Mouse (Mus musculus): ENCODE measurements around the gene Igfbpl1. TPM values are rescaled to one million over a fixed set of nuclear protein-coding genes. Genes with fewer than 3 reads are reported as not detected.

Igfbpl1 gene
- polyA plus RNA-seq, 1 experiment from 2014 or later = 47.2 TPM

DNA sequence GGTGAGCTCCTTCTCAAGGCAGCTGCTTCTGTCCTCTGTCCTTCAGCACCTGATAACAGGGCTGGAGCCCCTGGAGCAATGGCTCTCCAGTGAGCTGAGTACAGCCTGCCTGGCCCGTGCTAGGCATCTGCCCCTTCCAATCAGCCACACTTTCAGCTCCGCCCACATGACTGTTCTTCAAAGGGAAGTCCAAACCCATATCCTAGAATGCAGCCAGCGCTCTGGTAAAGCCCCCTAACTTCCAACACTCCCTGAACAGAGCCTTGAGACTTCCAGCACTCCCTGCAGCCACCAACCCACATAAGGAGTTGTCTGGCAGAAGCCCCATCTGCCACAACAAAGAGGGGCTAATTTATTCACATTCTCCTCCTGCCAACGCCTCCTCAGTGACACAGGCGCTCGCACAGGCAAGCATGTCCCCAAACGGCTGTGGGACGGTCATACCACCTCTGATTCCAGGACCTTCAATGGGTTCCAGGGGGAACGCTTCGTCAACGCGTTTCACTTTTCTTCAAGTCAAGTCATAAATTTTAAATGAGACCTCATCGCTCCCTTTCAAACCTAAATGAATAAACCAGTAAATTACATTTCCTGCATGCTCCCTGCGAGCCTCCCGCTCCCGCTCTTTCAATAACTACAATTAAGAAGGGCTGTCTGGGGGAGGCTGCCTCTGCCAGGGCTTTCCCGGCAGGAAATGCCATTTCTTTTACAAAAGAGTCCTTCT is 7.4 kb downstream of the Igfbpl1 start:
- peaks cover 66% of the 10 kb centered on the region for H3K4me1 ChIP-seq
- H3K27me3 ChIP-seq = peaks cover 9% of the 10 kb centered on the region
- peak overlapping the region; percentile 15 for H3K4me3 ChIP-seq
- peaks cover 11% of the 10 kb centered on the region for H3K36me3 ChIP-seq
- under 1% methylated on average over 17 of the region's 17 CpGs for WGBS
- H3K4me2 ChIP-seq (replicated peaks) = peak overlapping the region; percentile 48
- H3K9me3 ChIP-seq (replicated peaks) = no peaks in the 10 kb centered on the region
- H3K27ac ChIP-seq = peak overlapping the region; percentile 96
- ATAC-seq (ENCODE audit: low FRiP score) = peak; percentile 67
- H3K9ac ChIP-seq = peak overlapping the region; percentile 54

DNA sequence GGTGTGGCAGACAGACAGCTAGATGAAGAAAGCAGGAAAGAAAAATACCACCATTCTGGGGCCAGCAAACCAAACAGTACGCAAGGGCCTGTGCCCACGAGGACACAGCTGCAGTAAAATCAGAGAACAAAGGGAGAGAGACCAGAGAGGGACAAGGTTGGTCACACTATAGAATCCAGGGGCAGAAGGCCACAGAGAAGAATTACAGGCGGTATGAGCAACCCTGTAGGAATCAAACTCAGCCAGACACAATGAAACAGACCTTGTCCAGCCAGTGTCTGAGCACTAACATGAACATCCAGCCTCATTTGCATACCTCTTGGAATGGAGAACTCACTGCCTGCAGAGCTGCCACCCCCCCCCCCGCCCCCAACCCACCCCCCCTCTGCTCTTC is 7.9 kb downstream of the Igfbpl1 start:
- WGBS = 10% methylated on average over 3 of the region's 4 CpGs
- H3K4me2 ChIP-seq (replicated peaks) = peak overlapping the region; percentile 48
- no peaks in the 10 kb centered on the region for H3K9me3 ChIP-seq (replicated peaks)
- ATAC-seq (ENCODE audit: low FRiP score) = peak; percentile 45
- H3K27me3 ChIP-seq = peaks cover 6% of the 10 kb centered on the region
- H3K4me1 ChIP-seq = peaks cover 61% of the 10 kb centered on the region
- H3K36me3 ChIP-seq = peaks cover 16% of the 10 kb centered on the region
- H3K9ac ChIP-seq = peak overlapping the region; percentile 54
- peak overlapping the region; percentile 96 for H3K27ac ChIP-seq
- peak overlapping the region; percentile 15 for H3K4me3 ChIP-seq

DNA sequence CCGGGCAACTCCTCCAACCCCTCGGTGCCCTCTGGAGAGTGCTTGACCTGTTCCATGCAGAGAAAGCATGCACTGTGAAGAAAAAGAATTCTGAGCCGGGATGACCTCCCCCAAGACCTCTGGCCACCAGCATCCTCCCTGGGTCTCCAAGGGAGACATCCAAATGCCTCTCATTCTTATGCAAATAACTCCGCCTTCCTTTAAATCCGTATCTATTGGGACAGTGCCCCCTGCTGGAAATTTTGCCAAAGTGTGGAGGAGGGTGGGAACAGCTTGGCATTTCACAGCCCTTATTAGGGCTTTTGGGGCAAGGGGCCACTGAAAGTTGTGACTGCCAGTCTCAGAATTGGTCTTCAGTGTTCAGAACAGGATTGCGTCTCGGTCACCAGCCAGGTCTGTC is 11.2 kb downstream of the Igfbpl1 start:
- 23% methylated on average over 7 of the region's 7 CpGs for WGBS
- no peak overlapping the region for H3K4me3 ChIP-seq
- no peak for ATAC-seq (ENCODE audit: low FRiP score)
- H3K36me3 ChIP-seq = peaks cover 31% of the 10 kb centered on the region
- H3K4me1 ChIP-seq = peaks cover 34% of the 10 kb centered on the region
- no peak overlapping the region for H3K27ac ChIP-seq
- no peaks in the 10 kb centered on the region for H3K27me3 ChIP-seq
- H3K9ac ChIP-seq = no peak overlapping the region
- no peaks in the 10 kb centered on the region for H3K9me3 ChIP-seq (replicated peaks)
- H3K4me2 ChIP-seq (replicated peaks) = no peak overlapping the region

GRCm38 (mm10) chr4:45811250-45811649 is 15.5 kb downstream of the Igfbpl1 start:
- ATAC-seq (ENCODE audit: low FRiP score) = no peak
- H3K27ac ChIP-seq = no peak overlapping the region
- peaks cover 13% of the 10 kb centered on the region for H3K4me1 ChIP-seq
- H3K4me2 ChIP-seq (replicated peaks) = no peak overlapping the region
- no peaks in the 10 kb centered on the region for H3K9me3 ChIP-seq (replicated peaks)
- peaks cover 40% of the 10 kb centered on the region for H3K36me3 ChIP-seq
- no peak overlapping the region for H3K4me3 ChIP-seq
- 16% methylated on average over 8 of the region's 8 CpGs for WGBS
- H3K9ac ChIP-seq = no peak overlapping the region
- 0 out of 2 replicates have a peak, but pooled peaks cover 2% of the 10 kb centered on the region for H3K27me3 ChIP-seq

DNA sequence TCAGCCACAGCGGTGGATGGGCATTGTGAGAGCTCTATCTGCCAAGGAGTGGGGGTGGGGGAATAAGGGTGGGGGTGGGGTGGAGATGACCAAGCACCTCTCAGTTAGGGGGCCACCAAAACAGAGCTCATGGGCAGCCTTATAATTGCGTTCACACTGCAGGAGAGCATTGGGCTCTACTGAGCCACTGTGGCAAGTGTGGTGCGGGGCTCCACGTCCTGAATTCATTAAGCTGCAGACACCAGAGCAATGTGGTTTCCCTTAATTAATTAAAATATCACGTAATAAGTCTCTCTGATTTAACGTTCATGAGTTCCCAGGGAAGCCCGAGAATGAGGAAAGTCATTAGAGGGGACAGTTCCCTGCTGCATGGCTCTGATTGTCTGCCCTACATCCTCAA is 18.7 kb downstream of the Igfbpl1 start:
- ATAC-seq (ENCODE audit: low FRiP score) = no peak
- WGBS = 34% methylated on average over 7 of the region's 7 CpGs
- H3K4me3 ChIP-seq = no peak overlapping the region

GRCm38 (mm10) chr4:45802900-45803299 is 23.8 kb downstream of the Igfbpl1 start:
- no peaks in the 10 kb centered on the region for H3K9me3 ChIP-seq (replicated peaks)
- H3K9ac ChIP-seq = no peak overlapping the region
- ATAC-seq (ENCODE audit: low FRiP score) = no peak
- H3K27me3 ChIP-seq = 0 out of 2 replicates have a peak, but pooled peaks cover 2% of the 10 kb centered on the region
- H3K4me2 ChIP-seq (replicated peaks) = no peak overlapping the region
- WGBS = 89% methylated on average over 14 of the region's 14 CpGs
- H3K36me3 ChIP-seq = peaks cover 8% of the 10 kb centered on the region
- H3K27ac ChIP-seq = no peak overlapping the region
- H3K4me3 ChIP-seq = no peak overlapping the region
- H3K4me1 ChIP-seq = peaks cover 19% of the 10 kb centered on the region; the same call in 1 of the 2 replicates

More for the DNA sequence above, 18.7 kb downstream of the Igfbpl1 start:
- Histone ChIP-seq H3K4me1 (peaks cover 6% of the 10 kb centered on the region; the same call in 1 of the 2 replicates), H3K9me3 (replicated peaks) (no peaks in the 10 kb centered on the region), H3K36me3 (peaks cover 25% of the 10 kb centered on the region), H3K27ac (no peak overlapping the region), H3K9ac (no peak overlapping the region), H3K27me3 (0 out of 2 replicates have a peak, but pooled peaks cover 2% of the 10 kb centered on the region), H3K4me2 (replicated peaks) (no peak overlapping the region)

- ATAC-seq (ENCODE audit: low FRiP score) = no peak
- no peak overlapping the region for H3K4me2 ChIP-seq (replicated peaks)
- WGBS = 42% methylated on average over 3 of the region's 3 CpGs
Observed at GRCm38 (mm10) chr4:45799956-45800537, 26.7 kb downstream of the Igfbpl1 start.

DNA sequence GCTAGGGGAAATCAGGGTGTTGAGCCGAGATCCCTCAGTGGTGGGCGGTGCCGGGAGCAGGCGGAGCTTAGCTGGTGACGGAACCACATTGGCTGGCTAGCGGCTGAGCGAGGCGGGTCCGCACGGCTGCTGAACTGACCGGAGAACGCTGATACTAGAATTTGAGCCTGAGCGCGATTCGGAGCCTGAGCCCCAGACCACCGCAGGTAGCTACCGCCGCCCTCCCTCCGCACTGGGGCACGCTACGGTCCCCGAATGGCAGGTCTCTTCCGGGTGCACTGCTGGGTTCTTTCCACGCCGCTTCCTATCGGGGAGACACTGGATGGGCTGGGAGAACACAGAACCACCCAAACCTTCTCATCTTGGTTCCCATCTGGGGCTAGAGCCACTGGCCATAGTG is 27.8 kb downstream of the Igfbpl1 start, which contains the start of gene Aldh1b1:
TSS of gene Aldh1b1 (plus strand) at position 59 of the 400 bp plus-strand sequence.
- H3K27ac ChIP-seq = peak within 1 kb of the TSS; percentile 62
- under 1% methylated on average over 26 of the region's 26 CpGs for WGBS
- peak; percentile 81 for ATAC-seq (ENCODE audit: low FRiP score)

More at GRCm38 (mm10) chr4:45799956-45800537, 26.7 kb downstream of the Igfbpl1 start:
- Histone ChIP-seq H3K9me3 (replicated peaks) (no peaks in the 10 kb centered on the region), H3K36me3 (peaks cover 8% of the 10 kb centered on the region), H3K27me3 (peaks cover 3% of the 10 kb centered on the region; the same call in 1 of the 2 replicates), H3K4me3 (no peak overlapping the region), H3K4me1 (peaks cover 23% of the 10 kb centered on the region), H3K27ac (no peak overlapping the region), H3K9ac (no peak overlapping the region)

DNA sequence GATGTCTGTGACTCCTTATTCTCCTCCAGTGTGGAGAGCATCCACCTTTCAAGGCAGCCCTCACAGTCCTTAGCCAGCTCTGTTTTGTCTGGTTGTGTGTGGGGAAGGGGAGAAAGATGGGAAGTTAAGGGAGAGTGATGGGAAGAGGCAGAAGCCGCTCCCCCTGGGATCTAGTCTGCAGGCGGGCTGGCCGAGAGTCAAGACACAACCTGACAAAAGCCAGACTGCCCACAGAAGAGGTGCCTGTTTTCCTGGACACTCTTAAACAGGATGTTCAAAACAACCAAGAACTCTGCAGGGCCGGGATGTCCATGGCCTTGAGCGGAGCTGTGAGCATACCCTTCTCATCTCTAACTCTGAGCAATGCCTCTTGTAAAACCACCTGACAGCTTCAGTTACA is 30.0 kb downstream of the Igfbpl1 start:
- 69% methylated on average over 5 of the region's 5 CpGs for WGBS
- H3K4me3 ChIP-seq = no peak overlapping the region
- H3K27me3 ChIP-seq = peaks cover 3% of the 10 kb centered on the region; the same call in 1 of the 2 replicates
- no peaks in the 10 kb centered on the region for H3K36me3 ChIP-seq
- H3K4me1 ChIP-seq = peaks cover 23% of the 10 kb centered on the region
- no peak overlapping the region for H3K4me2 ChIP-seq (replicated peaks)
- H3K9me3 ChIP-seq (replicated peaks) = no peaks in the 10 kb centered on the region
- H3K27ac ChIP-seq = no peak overlapping the region
- H3K9ac ChIP-seq = no peak overlapping the region
- ATAC-seq (ENCODE audit: low FRiP score) = no peak

More for the DNA sequence above, 27.8 kb downstream of the Igfbpl1 start, which contains the start of gene Aldh1b1:
- H3K27me3 ChIP-seq = peaks cover 3% of the 10 kb centered on the region; the same call in 1 of the 2 replicates
- peak within 1 kb of the TSS; percentile 85 for H3K4me2 ChIP-seq (replicated peaks)
- peaks cover 8% of the 10 kb centered on the region for H3K36me3 ChIP-seq
- no peaks in the 10 kb centered on the region for H3K9me3 ChIP-seq (replicated peaks)
- H3K4me3 ChIP-seq = peak within 1 kb of the TSS; percentile 48
- peaks cover 23% of the 10 kb centered on the region for H3K4me1 ChIP-seq
- H3K9ac ChIP-seq = peak within 1 kb of the TSS; percentile 59

GRCm38 (mm10) chr4:45795191-45795811 is 31.4 kb downstream of the Igfbpl1 start:
- Histone ChIP-seq H3K36me3 (no peaks in the 10 kb centered on the region), H3K4me3 (peak overlapping the region; percentile 19), H3K4me1 (peaks cover 19% of the 10 kb centered on the region), H3K9me3 (replicated peaks) (no peaks in the 10 kb centered on the region), H3K4me2 (replicated peaks) (peak overlapping the region; percentile 51), H3K9ac (peak overlapping the region; percentile 49), H3K27ac (0 out of 2 replicates have a peak overlapping the region, but pooled peaks have one; percentile 30), H3K27me3 (peaks cover 3% of the 10 kb centered on the region; the same call in 1 of the 2 replicates)
- 5% methylated on average over 12 of the region's 12 CpGs for WGBS
- peak; percentile 54 for ATAC-seq (ENCODE audit: low FRiP score)

GRCm38 (mm10) chr4:45790018-45790417 is 36.7 kb downstream of the Igfbpl1 start:
- Histone ChIP-seq H3K36me3 (no peaks in the 10 kb centered on the region), H3K4me3 (no peak overlapping the region), H3K27ac (no peak overlapping the region), H3K4me2 (replicated peaks) (no peak overlapping the region), H3K4me1 (peaks cover 18% of the 10 kb centered on the region), H3K27me3 (peaks cover 4% of the 10 kb centered on the region; the same call in 1 of the 2 replicates), H3K9ac (no peak overlapping the region), H3K9me3 (replicated peaks) (no peaks in the 10 kb centered on the region)
- 68% methylated on average over 2 of the region's 2 CpGs for WGBS
- no peak for ATAC-seq (ENCODE audit: low FRiP score)

Data from hindbrain, embryonic 12.5 days (tissue).